Mouse (Mus musculus) heart, embryonic 12.5 days (tissue): ENCODE results near the gene Slc24a2. TPM values are rescaled to one million over a fixed set of nuclear protein-coding genes. Genes with fewer than 3 reads are reported as not detected.

Experiments used
- ATAC-seq: fragments of 200-750 bp; cut with Nextera tagmentation; 2 replicates; pipeline ENCODE4 v1.8.0; 2017; ENCODE audit warnings: moderate TSS enrichment, moderate library complexity; ENCODE audit not compliant: insufficient number of reproducible peaks, low FRiP score
- H3K27ac ChIP-seq: fragments of 300-500 bp; sonication (generic); 2 replicates; pipeline ENCODE4 v1.5.1; 2016; ENCODE audit warnings: mild to moderate bottlenecking, moderate library complexity; ENCODE audit not compliant: poor library complexity, severe bottlenecking
- H3K27me3 ChIP-seq: fragments of 300-500 bp; sonication (generic); replicated peaks from 2 replicates; pipeline ENCODE4 v1.6.1; 2016; ENCODE audit warnings: mild to moderate bottlenecking, moderate library complexity
- H3K36me3 ChIP-seq: fragments of 300-500 bp; sonication (generic); 2 replicates; pipeline ENCODE4 v1.6.1; 2016; ENCODE audit warnings: mild to moderate bottlenecking, moderate library complexity
- H3K4me1 ChIP-seq: fragments of 300-500 bp; sonication (generic); replicated peaks from 2 replicates; pipeline ENCODE4 v1.6.1; 2016; ENCODE audit warnings: mild to moderate bottlenecking
- H3K4me2 ChIP-seq: fragments of 300-500 bp; sonication (generic); 2 replicates; pipeline ENCODE4 v1.6.1; 2016; ENCODE audit warnings: mild to moderate bottlenecking, moderate library complexity
- H3K4me3 ChIP-seq: fragments of 300-500 bp; sonication (generic); 2 replicates; pipeline ENCODE4 v1.5.1; 2016; ENCODE audit warnings: mild to moderate bottlenecking
- H3K9ac ChIP-seq: fragments of 300-500 bp; sonication (generic); 2 replicates; pipeline ENCODE4 v1.6.1; 2016; ENCODE audit warnings: mild to moderate bottlenecking, moderate library complexity
- H3K9me3 ChIP-seq: fragments of 300-500 bp; sonication (generic); replicated peaks from 2 replicates; pipeline ENCODE4 v1.6.1; 2016; ENCODE audit warnings: mild to moderate bottlenecking, moderate library complexity
- WGBS: fragments of 180-500 bp; shearing (Covaris S2); methylation state at CpG from one replicate; pipeline ENCODE4 v1.1.7; 2016; 5-methylcytosine and 5-hydroxymethylcytosine counted together
- polyA plus RNA-seq: library from polyadenylated mRNA; unstranded; fragments of >200 nt; fragmentation: Nextera tagmentation; extraction: Ambion mirVana; gene quantifications from 2 replicates; pipeline ENCODE4 v1.2.1, GENCODE M21; 2016

Slc24a2 gene
- polyA plus RNA-seq, 1 experiment from 2014 or later, result 7.1 TPM

GRCm38 (mm10) chr4:87018073-87018997 is 211.9 kb downstream of the Slc24a2 start:
- WGBS, result 77% methylated on average over 9 of the region's 9 CpGs
- Histone ChIP-seq H3K4me1 (no peaks in the 10 kb centered on the region), H3K9ac (no peak overlapping the region), H3K36me3 (no peaks in the 10 kb centered on the region), H3K27me3 (no peaks in the 10 kb centered on the region), H3K4me3 (no peak overlapping the region), H3K27ac (no peak overlapping the region), H3K4me2 (no peak overlapping the region), H3K9me3 (no peaks in the 10 kb centered on the region)
- ATAC-seq, result no peak

- Histone ChIP-seq H3K4me1 (peaks cover 4% of the 10 kb centered on the region), H3K9ac (no peak overlapping the region), H3K4me2 (no peak overlapping the region), H3K27me3 (no peaks in the 10 kb centered on the region), H3K36me3 (no peaks in the 10 kb centered on the region), H3K9me3 (no peaks in the 10 kb centered on the region), H3K27ac (no peak overlapping the region), H3K4me3 (no peak overlapping the region)
- ATAC-seq, result no peak
- WGBS, result 82% methylated on average over 3 of the region's 3 CpGs
Observed at GRCm38 (mm10) chr4:87017464-87017863, 212.8 kb downstream of the Slc24a2 start.

GRCm38 (mm10) chr4:87015746-87016145 is 214.5 kb downstream of the Slc24a2 start:
- H3K36me3 ChIP-seq, result no peaks in the 10 kb centered on the region
- ATAC-seq, result no peak
- H3K27ac ChIP-seq, result no peak overlapping the region
- H3K9ac ChIP-seq, result no peak overlapping the region
- H3K4me2 ChIP-seq, result no peak overlapping the region
- no peaks in the 10 kb centered on the region for H3K9me3 ChIP-seq
- 71% methylated on average over 4 of the region's 4 CpGs for WGBS
- no peak overlapping the region for H3K4me3 ChIP-seq
- H3K4me1 ChIP-seq, result peaks cover 6% of the 10 kb centered on the region
- no peaks in the 10 kb centered on the region for H3K27me3 ChIP-seq

GRCm38 (mm10) chr4:87013721-87014620 is 216.3 kb downstream of the Slc24a2 start:
- Histone ChIP-seq H3K4me2 (no peak overlapping the region), H3K9me3 (no peaks in the 10 kb centered on the region), H3K27ac (no peak overlapping the region), H3K36me3 (no peaks in the 10 kb centered on the region), H3K4me3 (no peak overlapping the region), H3K27me3 (no peaks in the 10 kb centered on the region), H3K4me1 (peaks cover 6% of the 10 kb centered on the region), H3K9ac (no peak overlapping the region)
- WGBS, result 79% methylated on average over 7 of the region's 7 CpGs
- no peak for ATAC-seq

- H3K4me3 ChIP-seq, result no peak overlapping the region
- peaks cover 6% of the 10 kb centered on the region for H3K4me1 ChIP-seq
- 54% methylated on average over 3 of the region's 3 CpGs for WGBS
- H3K27ac ChIP-seq, result no peak overlapping the region
- no peaks in the 10 kb centered on the region for H3K27me3 ChIP-seq
- no peaks in the 10 kb centered on the region for H3K9me3 ChIP-seq
- no peak overlapping the region for H3K4me2 ChIP-seq
- no peak for ATAC-seq
- H3K36me3 ChIP-seq, result no peaks in the 10 kb centered on the region
- H3K9ac ChIP-seq, result no peak overlapping the region
Observed at GRCm38 (mm10) chr4:86992470-86992869, 237.8 kb downstream of the Slc24a2 start.

GRCm38 (mm10) chr4:86989301-86989700 is 241.0 kb downstream of the Slc24a2 start:
- Histone ChIP-seq H3K4me1 (no peaks in the 10 kb centered on the region), H3K9me3 (no peaks in the 10 kb centered on the region), H3K27me3 (no peaks in the 10 kb centered on the region), H3K27ac (no peak overlapping the region), H3K4me3 (no peak overlapping the region), H3K9ac (no peak overlapping the region), H3K36me3 (no peaks in the 10 kb centered on the region), H3K4me2 (no peak overlapping the region)
- 72% methylated on average over 6 of the region's 6 CpGs for WGBS
- ATAC-seq, result no peak

GRCm38 (mm10) chr4:86987846-86988245 is 242.4 kb downstream of the Slc24a2 start:
- Histone ChIP-seq H3K36me3 (no peaks in the 10 kb centered on the region), H3K4me3 (no peak overlapping the region), H3K9me3 (no peaks in the 10 kb centered on the region), H3K9ac (no peak overlapping the region), H3K4me2 (no peak overlapping the region), H3K4me1 (no peaks in the 10 kb centered on the region), H3K27ac (no peak overlapping the region), H3K27me3 (no peaks in the 10 kb centered on the region)
- no peak for ATAC-seq
- WGBS, result 76% methylated on average over 4 of the region's 4 CpGs

- Histone ChIP-seq H3K4me3 (no peak overlapping the region), H3K27ac (no peak overlapping the region), H3K9me3 (peaks cover 5% of the 10 kb centered on the region; the same call in 1 of the 2 replicates), H3K36me3 (no peaks in the 10 kb centered on the region), H3K9ac (no peak overlapping the region), H3K4me2 (no peak overlapping the region), H3K27me3 (no peaks in the 10 kb centered on the region), H3K4me1 (no peaks in the 10 kb centered on the region)
- WGBS, result 77% methylated on average over 5 of the region's 5 CpGs
- no peak for ATAC-seq
Observed at GRCm38 (mm10) chr4:86977272-86977671, 253.0 kb downstream of the Slc24a2 start.

- WGBS, result 33% methylated on average over 14 of the region's 14 CpGs
- Histone ChIP-seq H3K9ac (no peak overlapping the region), H3K4me1 (peaks cover 24% of the 10 kb centered on the region), H3K4me2 (peak overlapping the region; percentile 57), H3K9me3 (no peaks in the 10 kb centered on the region), H3K27ac (no peak overlapping the region), H3K4me3 (no peak overlapping the region), H3K36me3 (no peaks in the 10 kb centered on the region), H3K27me3 (no peaks in the 10 kb centered on the region; the same call in 1 of the 2 replicates)
- peak; percentile 45; the same call in 1 of the 2 replicates for ATAC-seq
Observed at GRCm38 (mm10) chr4:86957576-86958411, 272.5 kb downstream of the Slc24a2 start.

- H3K27ac ChIP-seq, result no peak overlapping the region
- no peak overlapping the region for H3K4me3 ChIP-seq
- no peaks in the 10 kb centered on the region for H3K36me3 ChIP-seq
- H3K4me1 ChIP-seq, result peaks cover 24% of the 10 kb centered on the region
- WGBS, result 14% methylated on average over 4 of the region's 4 CpGs
- no peaks in the 10 kb centered on the region; the same call in 1 of the 2 replicates for H3K27me3 ChIP-seq
- no peak overlapping the region for H3K4me2 ChIP-seq
- H3K9ac ChIP-seq, result no peak overlapping the region
- 0 out of 2 replicates have a peak, but pooled peaks have one; percentile 39 for ATAC-seq
- no peaks in the 10 kb centered on the region for H3K9me3 ChIP-seq
Observed at GRCm38 (mm10) chr4:86955448-86955847, 274.8 kb downstream of the Slc24a2 start.
